Mouse (Mus musculus): ENCODE measurements around the gene Nckap5. TPM values are rescaled to one million over a fixed set of nuclear protein-coding genes. Genes with fewer than 3 reads are reported as not detected.

Gene Nckap5
- polyA plus RNA-seq, 1 experiment from 2014 or later, result 40.1 TPM

DNA sequence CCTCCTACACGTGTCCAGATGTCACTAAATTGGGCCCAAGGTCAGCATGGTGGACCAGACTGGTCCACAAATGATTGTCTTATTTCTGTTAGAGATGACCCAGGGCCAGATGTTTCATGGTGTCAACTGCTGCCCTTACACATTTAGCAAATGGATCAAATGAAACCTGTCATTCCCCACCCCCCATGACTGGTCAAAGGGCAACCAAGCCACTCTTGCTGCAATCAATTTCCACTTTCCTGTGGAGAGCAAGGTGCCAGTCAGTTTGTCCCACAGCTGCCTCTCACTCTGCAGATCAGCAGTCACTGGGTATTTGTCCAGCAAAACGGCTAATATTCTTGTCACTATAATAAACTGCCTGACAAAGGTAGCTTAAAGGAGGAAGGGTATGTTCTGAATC is 463.9 kb downstream of the Nckap5 start:
- H3K4me1 ChIP-seq, result no peaks in the 10 kb centered on the region
- H3K4me3 ChIP-seq, result no peak overlapping the region
- 50% methylated on average over 2 of the region's 2 CpGs for WGBS
- H3K36me3 ChIP-seq, result no peaks in the 10 kb centered on the region
- no peak overlapping the region for H3K27ac ChIP-seq
- H3K27me3 ChIP-seq, result no peaks in the 10 kb centered on the region
- no peak overlapping the region for H3K4me2 ChIP-seq
- no peak overlapping the region for H3K9ac ChIP-seq
- no peaks in the 10 kb centered on the region for H3K9me3 ChIP-seq
- ATAC-seq (ENCODE audit: borderline replicate concordance, extremely low read depth, low FRiP score, low TSS enrichment), result no peak

- Histone ChIP-seq H3K4me1 (no peaks in the 10 kb centered on the region), H3K9me3 (no peaks in the 10 kb centered on the region), H3K9ac (no peak overlapping the region), H3K27me3 (no peaks in the 10 kb centered on the region), H3K27ac (no peak overlapping the region), H3K4me2 (no peak overlapping the region), H3K4me3 (no peak overlapping the region), H3K36me3 (no peaks in the 10 kb centered on the region)
- ATAC-seq (ENCODE audit: borderline replicate concordance, extremely low read depth, low FRiP score, low TSS enrichment), result no peak
- WGBS, result 70% methylated on average over 6 of the region's 6 CpGs
These were observed 466.0 kb downstream of the Nckap5 start for GRCm38 (mm10) chr1:126364556-126364955.

- Histone ChIP-seq H3K9me3 (no peaks in the 10 kb centered on the region), H3K27me3 (no peaks in the 10 kb centered on the region), H3K9ac (no peak overlapping the region), H3K4me1 (no peaks in the 10 kb centered on the region), H3K4me2 (no peak overlapping the region), H3K27ac (no peak overlapping the region), H3K4me3 (no peak overlapping the region), H3K36me3 (no peaks in the 10 kb centered on the region)
- 71% methylated on average over 6 of the region's 6 CpGs for WGBS
- ATAC-seq (ENCODE audit: borderline replicate concordance, extremely low read depth, low FRiP score, low TSS enrichment), result no peak
These were observed 469.9 kb downstream of the Nckap5 start for GRCm38 (mm10) chr1:126360531-126361220.

GRCm38 (mm10) chr1:126360111-126360510 is 470.5 kb downstream of the Nckap5 start:
- 88% methylated on average over 3 of the region's 3 CpGs for WGBS
- no peak for ATAC-seq (ENCODE audit: borderline replicate concordance, extremely low read depth, low FRiP score, low TSS enrichment)

DNA sequence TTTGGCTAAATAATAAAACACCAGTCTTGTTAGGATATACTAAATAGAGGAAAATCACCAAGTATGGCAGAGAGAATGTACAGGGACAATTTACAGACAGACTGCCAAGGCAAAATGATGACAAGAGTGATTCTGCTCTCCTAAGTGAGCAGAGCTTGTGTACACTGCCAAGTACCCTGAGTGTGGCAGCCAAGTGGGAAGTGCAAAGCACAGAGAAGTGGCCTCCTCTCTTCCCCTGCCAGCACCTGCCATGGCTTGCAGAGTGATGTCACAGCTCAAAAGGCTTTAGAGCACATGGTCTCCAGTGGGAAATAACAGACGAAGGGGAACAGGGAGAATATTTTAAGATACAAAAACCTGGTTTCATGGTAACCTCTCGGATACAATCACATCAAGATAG is 488.8 kb downstream of the Nckap5 start:
- 77% methylated on average over 2 of the region's 2 CpGs for WGBS
- no peaks in the 10 kb centered on the region for H3K27me3 ChIP-seq
- no peaks in the 10 kb centered on the region for H3K9me3 ChIP-seq
- no peak for ATAC-seq (ENCODE audit: borderline replicate concordance, extremely low read depth, low FRiP score, low TSS enrichment)
- no peak overlapping the region for H3K4me3 ChIP-seq
- no peak overlapping the region for H3K9ac ChIP-seq
- H3K4me2 ChIP-seq, result no peak overlapping the region
- H3K4me1 ChIP-seq, result no peaks in the 10 kb centered on the region
- no peak overlapping the region for H3K27ac ChIP-seq
- H3K36me3 ChIP-seq, result no peaks in the 10 kb centered on the region

More at GRCm38 (mm10) chr1:126360111-126360510, 470.5 kb downstream of the Nckap5 start:
- no peaks in the 10 kb centered on the region for H3K4me1 ChIP-seq
- no peaks in the 10 kb centered on the region for H3K9me3 ChIP-seq
- H3K27ac ChIP-seq, result no peak overlapping the region
- no peaks in the 10 kb centered on the region for H3K36me3 ChIP-seq
- H3K4me2 ChIP-seq, result no peak overlapping the region
- no peak overlapping the region for H3K4me3 ChIP-seq
- no peak overlapping the region for H3K9ac ChIP-seq
- no peaks in the 10 kb centered on the region for H3K27me3 ChIP-seq

DNA sequence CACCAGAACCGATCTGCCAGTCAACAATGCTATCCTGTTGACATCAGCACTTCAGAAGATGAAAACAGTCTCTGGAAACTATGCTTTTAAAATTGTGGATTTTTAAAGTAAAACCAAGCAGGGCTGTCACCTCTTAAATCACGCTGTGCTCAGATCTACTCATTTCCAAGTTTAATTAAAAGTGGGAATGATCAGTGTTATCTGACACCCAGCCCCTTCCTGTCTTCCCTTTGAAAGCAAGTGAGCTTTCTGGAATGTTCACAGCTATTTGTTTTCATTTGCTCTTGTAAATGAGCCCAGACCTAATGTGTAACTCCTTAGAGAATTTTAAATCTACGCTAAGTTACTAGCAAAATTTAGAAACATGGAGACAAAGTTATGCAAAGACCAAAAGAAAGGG is 491.3 kb downstream of the Nckap5 start:
- H3K27ac ChIP-seq, result no peak overlapping the region
- no peak for ATAC-seq (ENCODE audit: borderline replicate concordance, extremely low read depth, low FRiP score, low TSS enrichment)

GRCm38 (mm10) chr1:126334202-126334601 is 496.4 kb downstream of the Nckap5 start:
- Histone ChIP-seq H3K9me3 (no peaks in the 10 kb centered on the region), H3K27me3 (no peaks in the 10 kb centered on the region), H3K9ac (no peak overlapping the region), H3K4me2 (no peak overlapping the region), H3K27ac (no peak overlapping the region), H3K4me3 (no peak overlapping the region), H3K36me3 (no peaks in the 10 kb centered on the region), H3K4me1 (no peaks in the 10 kb centered on the region)
- no peak for ATAC-seq (ENCODE audit: borderline replicate concordance, extremely low read depth, low FRiP score, low TSS enrichment)
- WGBS, result 63% methylated on average over 4 of the region's 4 CpGs

More for the DNA sequence above, 491.3 kb downstream of the Nckap5 start:
- no peaks in the 10 kb centered on the region for H3K36me3 ChIP-seq
- no peaks in the 10 kb centered on the region for H3K4me1 ChIP-seq
- no peak overlapping the region for H3K4me3 ChIP-seq
- 54% methylated on average over 3 of the region's 3 CpGs for WGBS
- H3K4me2 ChIP-seq, result no peak overlapping the region
- no peak overlapping the region for H3K9ac ChIP-seq
- H3K9me3 ChIP-seq, result no peaks in the 10 kb centered on the region
- no peaks in the 10 kb centered on the region for H3K27me3 ChIP-seq

- H3K27ac ChIP-seq, result no peak overlapping the region
- no peak overlapping the region for H3K4me3 ChIP-seq
- no peaks in the 10 kb centered on the region for H3K27me3 ChIP-seq
- WGBS, result 53% methylated on average over 2 of the region's 2 CpGs
- no peak overlapping the region for H3K4me2 ChIP-seq
- H3K36me3 ChIP-seq, result no peaks in the 10 kb centered on the region
- ATAC-seq (ENCODE audit: borderline replicate concordance, extremely low read depth, low FRiP score, low TSS enrichment), result no peak
- no peaks in the 10 kb centered on the region for H3K9me3 ChIP-seq
- no peak overlapping the region for H3K9ac ChIP-seq
- H3K4me1 ChIP-seq, result no peaks in the 10 kb centered on the region
These were observed 498.6 kb downstream of the Nckap5 start for GRCm38 (mm10) chr1:126332026-126332425.

- no peak overlapping the region for H3K27ac ChIP-seq
- WGBS, result 85% methylated on average over 1 of the region's 1 CpGs
These were observed 509.9 kb downstream of the Nckap5 start for GRCm38 (mm10) chr1:126320696-126321095.

GRCm38 (mm10) chr1:126317874-126318607 is 512.6 kb downstream of the Nckap5 start:
- WGBS, result 71% methylated on average over 11 of the region's 11 CpGs
- no peak for ATAC-seq (ENCODE audit: borderline replicate concordance, extremely low read depth, low FRiP score, low TSS enrichment)
- no peak overlapping the region for H3K4me2 ChIP-seq

More at GRCm38 (mm10) chr1:126320696-126321095, 509.9 kb downstream of the Nckap5 start:
- Histone ChIP-seq H3K4me3 (no peak overlapping the region), H3K4me2 (no peak overlapping the region), H3K9ac (no peak overlapping the region), H3K36me3 (no peaks in the 10 kb centered on the region), H3K9me3 (no peaks in the 10 kb centered on the region), H3K27me3 (no peaks in the 10 kb centered on the region), H3K4me1 (no peaks in the 10 kb centered on the region)
- no peak for ATAC-seq (ENCODE audit: borderline replicate concordance, extremely low read depth, low FRiP score, low TSS enrichment)

DNA sequence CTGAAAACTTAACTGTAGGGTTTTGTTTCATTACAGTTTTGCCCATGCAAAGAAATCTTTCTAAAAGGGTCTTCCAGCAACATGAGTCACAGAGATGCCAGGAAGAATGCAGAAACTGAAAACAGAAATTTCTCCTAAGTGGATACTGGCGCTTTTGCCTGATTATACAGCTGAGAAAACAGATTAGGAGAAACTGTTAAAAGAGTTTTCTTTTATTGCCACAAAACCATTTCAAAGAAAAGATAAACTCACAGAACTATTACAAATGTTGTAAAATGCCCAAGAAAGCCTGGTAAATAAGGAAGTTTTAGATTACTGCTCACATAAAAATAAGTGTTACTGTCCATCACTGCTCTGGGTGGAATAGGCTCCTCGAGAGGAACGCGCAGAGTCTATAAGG is 513.3 kb downstream of the Nckap5 start:
- Histone ChIP-seq H3K27me3 (no peaks in the 10 kb centered on the region), H3K27ac (no peak overlapping the region), H3K4me3 (no peak overlapping the region), H3K36me3 (no peaks in the 10 kb centered on the region), H3K4me2 (no peak overlapping the region), H3K9ac (no peak overlapping the region), H3K4me1 (no peaks in the 10 kb centered on the region), H3K9me3 (no peaks in the 10 kb centered on the region)
- no peak for ATAC-seq (ENCODE audit: borderline replicate concordance, extremely low read depth, low FRiP score, low TSS enrichment)
- 83% methylated on average over 4 of the region's 4 CpGs for WGBS

More at GRCm38 (mm10) chr1:126317874-126318607, 512.6 kb downstream of the Nckap5 start:
- Histone ChIP-seq H3K9ac (no peak overlapping the region), H3K9me3 (no peaks in the 10 kb centered on the region), H3K4me3 (no peak overlapping the region), H3K4me1 (no peaks in the 10 kb centered on the region), H3K36me3 (no peaks in the 10 kb centered on the region), H3K27ac (no peak overlapping the region), H3K27me3 (no peaks in the 10 kb centered on the region)

DNA sequence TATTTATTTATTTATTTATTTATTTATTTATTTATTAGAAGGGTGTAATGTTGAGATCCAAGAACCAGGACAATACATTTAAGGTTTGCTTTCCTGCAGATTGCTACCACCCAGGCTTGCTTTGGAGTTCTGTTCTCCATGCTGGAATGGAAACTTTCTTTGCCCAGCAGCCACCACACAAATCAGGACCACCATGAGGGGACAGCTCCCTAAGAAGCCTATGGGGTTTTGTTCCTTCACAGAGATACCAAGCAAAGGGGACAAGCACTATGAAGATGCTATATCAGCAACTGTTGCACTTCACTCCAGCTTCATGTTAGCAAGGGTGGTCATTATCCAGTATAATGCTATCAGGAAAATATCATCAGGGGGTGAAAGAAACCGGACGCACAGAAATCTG is 513.7 kb downstream of the Nckap5 start:
- H3K4me2 ChIP-seq, result no peak overlapping the region
- ATAC-seq (ENCODE audit: borderline replicate concordance, extremely low read depth, low FRiP score, low TSS enrichment), result no peak
- H3K36me3 ChIP-seq, result no peaks in the 10 kb centered on the region
- no peaks in the 10 kb centered on the region for H3K9me3 ChIP-seq
- no peaks in the 10 kb centered on the region for H3K27me3 ChIP-seq
- no peak overlapping the region for H3K9ac ChIP-seq
- 68% methylated on average over 2 of the region's 2 CpGs for WGBS
- no peak overlapping the region for H3K4me3 ChIP-seq
- H3K4me1 ChIP-seq, result no peaks in the 10 kb centered on the region
- H3K27ac ChIP-seq, result no peak overlapping the region

All from lung, embryonic 15.5 days (tissue).